Mouse (Mus musculus) ovary, adult 2 months (tissue): ENCODE data around the gene Ankrd65. TPM values are rescaled to one million over a fixed set of nuclear protein-coding genes. Genes with fewer than 3 reads are reported as not detected.

Source experiments
- polyA plus RNA-seq: library from polyadenylated mRNA; depleted of rRNA; stranded (reverse); fragments of >200 nt; gene quantifications from 2 replicates; pipeline ENCODE4 v1.2.3, GENCODE M21; 2012; rRNA removed

Ankrd65 gene
- 7.0 and 7.3 TPM in 2 replicates for polyA plus RNA-seq

DNA sequence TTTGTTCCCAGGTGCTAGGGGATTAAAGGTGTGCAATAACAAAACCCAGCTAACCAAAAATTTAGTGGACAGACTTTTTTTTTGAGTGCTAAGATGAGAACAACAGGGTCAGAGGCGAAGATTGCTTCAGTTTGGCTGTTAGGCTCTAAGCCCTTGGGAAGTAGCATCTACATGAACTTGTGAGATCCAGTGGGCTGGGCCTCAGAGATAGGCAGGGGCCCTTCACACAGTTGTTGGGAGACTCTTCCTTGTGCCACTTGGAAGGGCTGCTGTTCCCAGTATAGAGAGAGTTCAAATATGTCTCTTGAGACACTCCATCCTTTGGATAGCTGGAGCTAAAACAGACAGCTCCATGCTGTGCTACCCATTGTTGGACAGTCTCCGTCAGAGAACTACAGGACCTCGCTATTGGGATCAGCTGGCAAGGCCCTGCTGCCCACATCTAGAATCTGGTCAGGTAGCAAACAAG is at the start of gene Ankrd65:
Gene Ankrd65 (plus strand): TSS at position 419 of the 469 bp plus-strand sequence.

DNA sequence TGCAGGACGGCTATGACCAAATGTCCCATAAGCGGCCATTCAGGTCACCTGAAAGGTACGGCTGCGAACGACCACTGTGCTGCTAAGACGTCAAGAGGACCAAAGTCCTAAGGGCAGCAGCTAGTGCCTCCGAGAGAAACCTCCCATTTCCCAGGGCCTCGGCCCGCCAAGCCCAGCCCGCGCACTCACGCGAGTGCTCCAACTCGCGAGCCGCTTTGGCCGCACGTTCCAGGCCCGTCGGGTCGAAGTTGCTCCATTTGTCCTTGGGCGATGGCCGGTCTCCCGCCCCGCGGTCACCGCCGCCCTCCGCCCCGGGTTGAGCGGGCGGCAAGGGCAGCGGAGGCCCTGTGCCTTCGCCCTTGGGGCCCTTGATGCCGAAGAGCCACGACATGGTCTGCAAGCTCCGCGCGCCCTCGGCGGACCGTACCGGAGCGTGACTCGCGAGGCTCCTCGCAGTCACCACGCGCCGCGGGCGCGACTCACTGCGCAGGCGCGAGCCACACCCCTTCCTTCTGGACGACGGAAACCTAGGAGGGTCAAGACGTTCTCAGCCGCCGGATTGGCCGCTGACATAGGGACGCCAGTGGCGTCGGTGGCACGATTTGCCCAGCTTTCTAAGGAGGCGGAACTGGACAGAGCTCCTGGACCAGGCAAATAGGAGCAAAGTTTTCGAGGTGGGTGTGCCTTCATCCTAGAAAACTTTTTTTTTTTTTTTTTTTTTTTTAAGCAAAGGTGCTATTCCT is 29.5 kb upstream of the Ankrd65 start, which contains the start of gene Atad3a:
Gene Atad3a (minus strand): TSS at position 481 of the 743 bp plus-strand sequence.

DNA sequence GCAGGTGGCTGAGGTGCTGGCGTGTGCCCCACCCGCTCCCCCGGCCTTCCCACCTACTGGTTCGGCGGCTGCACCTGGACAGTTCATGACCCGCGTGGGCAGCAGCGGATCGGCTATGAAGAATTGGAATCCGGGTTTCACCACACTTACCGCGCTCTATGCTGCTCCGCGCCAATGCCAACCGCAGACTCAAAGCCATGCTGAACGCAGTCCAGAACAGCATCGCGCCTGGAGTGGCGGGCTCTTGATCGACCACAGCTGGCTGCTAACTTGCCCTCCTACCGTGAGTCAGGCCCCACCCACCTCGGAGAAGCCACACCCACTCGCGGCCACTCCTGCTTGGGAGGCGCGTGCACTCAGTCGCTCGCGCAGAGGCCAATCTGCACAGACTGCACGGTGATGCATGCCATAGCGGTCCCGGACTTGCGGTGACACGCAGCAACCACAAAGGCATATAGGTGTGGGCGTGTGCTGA is 15.9 kb upstream of the Ankrd65 start, which contains the start of gene Vwa1:
Gene Vwa1 (minus strand): TSS at position 419 of the 475 bp plus-strand sequence.

DNA sequence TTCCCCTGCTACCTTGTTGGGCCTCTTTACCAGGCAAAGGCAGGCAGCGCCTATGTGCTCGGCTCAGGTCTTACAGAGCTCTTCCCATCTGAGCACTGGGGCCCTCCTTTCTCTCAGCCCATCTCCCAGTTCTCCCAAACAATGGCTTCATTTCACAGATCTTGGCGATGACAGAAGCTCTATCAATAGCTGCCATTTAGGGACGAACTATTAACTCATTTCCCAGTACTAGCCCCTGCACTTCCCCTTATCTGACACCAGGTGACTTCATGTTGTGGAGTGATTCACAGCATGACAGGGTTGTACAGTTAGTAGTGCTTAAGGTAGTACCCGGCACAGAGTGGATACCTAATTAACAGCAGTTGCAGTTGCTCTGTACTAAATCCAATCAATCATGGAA is 4.4 kb upstream of the Ankrd65 start, which contains the start of gene Tmem88b:
Gene Tmem88b (minus strand): TSS at position 56 of the 400 bp plus-strand sequence.

DNA sequence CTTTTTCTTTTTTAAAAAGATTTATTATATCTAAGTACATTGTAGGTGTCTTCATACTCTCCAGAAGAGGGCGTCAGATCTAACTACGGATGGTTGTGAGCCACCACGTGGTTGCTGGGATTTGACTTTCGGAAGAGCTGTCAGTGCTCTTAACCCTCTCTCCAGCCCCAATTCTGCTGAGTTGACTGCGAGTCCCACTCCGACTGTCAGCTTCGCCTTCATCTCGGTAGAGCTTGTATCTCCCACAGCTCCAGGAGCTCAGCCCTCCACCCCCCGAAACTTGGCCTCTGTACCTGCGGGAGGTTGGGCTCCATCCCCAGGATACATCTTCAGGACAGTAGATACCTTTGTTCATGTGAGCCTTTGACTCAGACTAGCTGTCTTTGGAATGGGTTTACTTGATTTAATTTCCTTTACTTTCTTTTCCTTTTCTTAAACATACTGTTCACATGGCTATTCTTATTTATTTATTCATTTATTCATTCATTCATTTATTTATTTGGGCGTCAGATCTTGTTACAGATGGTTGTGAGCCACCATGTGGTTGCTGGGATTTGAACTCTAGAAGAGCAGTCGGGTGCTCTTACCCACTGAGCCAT is 12.6 kb downstream of the Ankrd65 start, which contains the start of gene Mrpl20:
Gene Mrpl20 (plus strand): TSS at position 138 of the 599 bp plus-strand sequence.

GRCm38 (mm10) chr4:155811929-155812664 is 21.9 kb downstream of the Ankrd65 start, which contains the start of gene Ccnl2:
TSS of gene Ccnl2 (plus strand) at chr4:155812489.

GRCm38 (mm10) chr4:155831205-155831766 is 41.0 kb downstream of the Ankrd65 start, which contains the start of gene Aurkaip1:
TSS of gene Aurkaip1 (plus strand) at chr4:155831272.

GRCm38 (mm10) chr4:155839483-155839910 is 49.3 kb downstream of the Ankrd65 start, which contains the start of gene Mxra8:
TSS of gene Mxra8 (plus strand) at chr4:155839680.

DNA sequence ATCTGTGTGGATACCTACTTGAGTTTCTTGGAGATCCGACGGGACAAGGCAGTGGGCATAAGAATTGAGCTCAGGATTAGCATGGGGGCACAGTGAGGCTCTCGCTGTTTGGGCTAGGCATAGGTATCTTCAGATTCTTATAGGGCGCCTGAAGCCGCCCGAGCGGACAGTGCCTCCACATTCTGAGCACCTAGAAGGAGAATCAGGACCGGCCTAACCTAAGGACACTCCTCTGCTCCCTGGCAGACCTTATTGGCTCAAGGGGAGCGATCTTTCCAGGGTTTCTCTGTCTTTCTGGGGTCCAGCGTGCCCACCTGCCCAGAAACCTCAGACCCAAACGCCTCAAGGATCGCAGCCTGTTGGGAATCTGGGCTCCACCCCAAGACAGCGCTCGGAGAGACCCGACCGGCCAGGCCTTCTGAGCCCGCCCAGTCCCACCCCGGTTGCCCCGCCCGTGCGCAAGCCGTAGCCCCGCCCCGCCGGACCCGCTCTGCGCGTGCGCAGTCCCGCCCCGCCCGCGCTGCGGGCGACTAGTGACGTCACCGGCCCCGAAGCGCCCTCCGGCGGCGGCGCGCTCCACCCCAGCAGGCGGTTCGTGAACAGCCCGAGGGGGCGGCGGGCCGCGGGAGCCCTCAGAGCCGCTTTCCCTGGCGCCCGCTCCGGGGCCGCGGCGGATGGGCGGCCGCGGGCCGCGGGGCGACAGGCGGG is 56.8 kb downstream of the Ankrd65 start, which contains the start of gene Dvl1:
Gene Dvl1 (plus strand): TSS at position 532 of the 708 bp plus-strand sequence.

Other genes starting within 250 kb of the Ankrd65 start
- gene Nadk, start 228.1 kb upstream of the Ankrd65 start, polyA plus RNA-seq: 159 and 161 TPM in 2 replicates
- 10.1 and 12.7 TPM in 2 replicates for gene Slc35e2, start 189.0 kb upstream of the Ankrd65 start, polyA plus RNA-seq
- 14.6 and 18.3 TPM in 2 replicates for gene Cdk11b, start 165.6 kb upstream of the Ankrd65 start, polyA plus RNA-seq
- gene Gm10563, start 145.0 kb upstream of the Ankrd65 start, polyA plus RNA-seq: not detected in 2 replicates
- gene Mmp23, start 137.1 kb upstream of the Ankrd65 start, polyA plus RNA-seq: 270 and 504 TPM in 2 replicates
- 183 and 185 TPM in 2 replicates for gene Mib2, start 121.2 kb upstream of the Ankrd65 start, polyA plus RNA-seq
- gene Fndc10, start 96.1 kb upstream of the Ankrd65 start, polyA plus RNA-seq: 119 and 120 TPM in 2 replicates
- 155 and 186 TPM in 2 replicates for gene Ssu72, start 85.6 kb upstream of the Ankrd65 start, polyA plus RNA-seq
- 4.8 and 6.1 TPM in 2 replicates for gene Tmem240, start 55.6 kb upstream of the Ankrd65 start, polyA plus RNA-seq
- 164 and 228 TPM in 2 replicates for gene Atad3a, start 29.3 kb upstream of the Ankrd65 start, polyA plus RNA-seq
- 38.0 and 45.5 TPM in 2 replicates for gene Vwa1, start 15.7 kb upstream of the Ankrd65 start, polyA plus RNA-seq
- 0.81 and 0.84 TPM in 2 replicates for gene Tmem88b, start 4.6 kb upstream of the Ankrd65 start, polyA plus RNA-seq
- 47.9 and 50.3 TPM in 2 replicates for gene Mrpl20, start 12.4 kb downstream of the Ankrd65 start, polyA plus RNA-seq
- gene Ccnl2, start 22.1 kb downstream of the Ankrd65 start, polyA plus RNA-seq: 79.1 and 80.1 TPM in 2 replicates
- gene Aurkaip1, start 40.8 kb downstream of the Ankrd65 start, polyA plus RNA-seq: 206 and 229 TPM in 2 replicates
- 550 and 561 TPM in 2 replicates for gene Mxra8, start 49.2 kb downstream of the Ankrd65 start, polyA plus RNA-seq
- 237 and 243 TPM in 2 replicates for gene Dvl1, start 57.0 kb downstream of the Ankrd65 start, polyA plus RNA-seq
- 1.3 and 1.4 TPM in 2 replicates for gene Tas1r3, start 72.9 kb downstream of the Ankrd65 start, polyA plus RNA-seq
- gene Cptp, start 79.0 kb downstream of the Ankrd65 start, polyA plus RNA-seq: 43.1 and 47.1 TPM in 2 replicates
- 49.6 and 63.3 TPM in 2 replicates for gene Ints11, start 79.1 kb downstream of the Ankrd65 start, polyA plus RNA-seq
- gene Pusl1, start 101.3 kb downstream of the Ankrd65 start, polyA plus RNA-seq: 142 and 148 TPM in 2 replicates
- gene Acap3, start 101.4 kb downstream of the Ankrd65 start, polyA plus RNA-seq: 47.6 and 51.6 TPM in 2 replicates
- 132 and 145 TPM in 2 replicates for gene Ube2j2, start 153.4 kb downstream of the Ankrd65 start, polyA plus RNA-seq
- 68.8 and 73.0 TPM in 2 replicates for gene C1qtnf12, start 171.9 kb downstream of the Ankrd65 start, polyA plus RNA-seq
- 24.3 and 26.5 TPM in 2 replicates for gene B3galt6, start 202.2 kb downstream of the Ankrd65 start, polyA plus RNA-seq
- 48.7 and 65.1 TPM in 2 replicates for gene Sdf4, start 202.4 kb downstream of the Ankrd65 start, polyA plus RNA-seq
- 3.9 and 6.8 TPM in 2 replicates for gene Tnfrsf4, start 223.4 kb downstream of the Ankrd65 start, polyA plus RNA-seq
- 1.3 and 2.4 TPM in 2 replicates for gene Tnfrsf18, start 235.7 kb downstream of the Ankrd65 start, polyA plus RNA-seq